Mouse (Mus musculus) stomach, postnatal 0 days (tissue): ENCODE results near the gene Ttc26. TPM values are rescaled to one million over a fixed set of nuclear protein-coding genes. Genes with fewer than 3 reads are reported as not detected.

Experiments used
- ATAC-seq: fragments of 200-750 bp; cut with Nextera tagmentation; 2 replicates; pipeline ENCODE4 v1.8.0; 2017; ENCODE audit not compliant: low FRiP score, low TSS enrichment
- DNase-seq: peaks from one replicate; pipeline ENCODE4 v3.0.0-alpha.2; 2016; ENCODE audit warnings: low spot score
- H3K27ac ChIP-seq: fragments of 300-500 bp; sonication (generic); replicated peaks from 2 replicates; pipeline ENCODE4 v1.5.1; 2014; ENCODE audit warnings: mild to moderate bottlenecking, control low read depth
- H3K27me3 ChIP-seq: fragments of 300-500 bp; sonication (generic); 2 replicates; pipeline ENCODE4 v1.6.1; 2014; ENCODE audit warnings: low read length; ENCODE audit not compliant: control insufficient read depth, insufficient read depth
- H3K36me3 ChIP-seq: fragments of 300-500 bp; sonication (generic); 2 replicates; pipeline ENCODE4 v1.6.1; 2014; ENCODE audit warnings: low read length, mixed read lengths; ENCODE audit not compliant: control insufficient read depth, insufficient read depth
- H3K4me1 ChIP-seq: fragments of 300-500 bp; sonication (generic); replicated peaks from 2 replicates; pipeline ENCODE4 v1.6.1; 2014; ENCODE audit warnings: antibody characterized with exemption; ENCODE audit not compliant: control insufficient read depth, insufficient read depth
- H3K4me2 ChIP-seq: fragments of 300-500 bp; sonication (generic); replicated peaks from 2 replicates; pipeline ENCODE4 v1.6.1; 2014; ENCODE audit warnings: low read depth, mild to moderate bottlenecking, control low read depth, moderate library complexity
- H3K4me3 ChIP-seq: fragments of 300-500 bp; sonication (generic); 2 replicates; pipeline ENCODE4 v1.5.1; 2014; ENCODE audit warnings: low read depth, low read length, control low read depth
- H3K9ac ChIP-seq: fragments of 300-500 bp; sonication (generic); 2 replicates; pipeline ENCODE4 v1.6.1; 2014; ENCODE audit warnings: mild to moderate bottlenecking, low read length, control low read depth, mixed read lengths
- H3K9me3 ChIP-seq: fragments of 300-500 bp; sonication (generic); 2 replicates; pipeline ENCODE4 v1.6.1; 2016; ENCODE audit warnings: low read length; ENCODE audit not compliant: control insufficient read depth
- CTCF ChIP-seq: IDR thresholded peaks from 2 replicates; pipeline ENCODE4 v1.5.1; 2016; ENCODE audit warnings: antibody characterized with exemption, low read depth, mild to moderate bottlenecking, moderate library complexity
- EP300 ChIP-seq: optimal IDR thresholded peaks from 2 replicates; pipeline ENCODE3; 2016; ENCODE audit warnings: antibody characterized with exemption
- WGBS: fragments of 180-500 bp; shearing (Covaris S2); extraction: QIAGEN DNeasy Blood & Tissue Kit; methylation state at CpG from one replicate; pipeline ENCODE4 v1.1.7; 2014; 5-methylcytosine and 5-hydroxymethylcytosine counted together
- polyA plus RNA-seq: library from polyadenylated mRNA; unstranded; fragments of >200 nt; fragmentation: Nextera tagmentation; extraction: Ambion mirVana; gene quantifications from 2 replicates; pipeline ENCODE4 v1.2.1, GENCODE M21; 2015

The Ttc26 gene
- polyA plus RNA-seq, 1 experiment from 2014 or later = 1.5 TPM

GRCm38 (mm10) chr6:38347875-38348274 is 33.4 kb upstream of the Ttc26 start:
- DNase-seq (no peak), ATAC-seq (no peak)
- no peaks in the 10 kb centered on the region for H3K27me3 ChIP-seq
- 62% methylated on average over 5 of the region's 5 CpGs for WGBS
- H3K27ac ChIP-seq = no peak overlapping the region
- H3K4me2 ChIP-seq = no peak overlapping the region
- 0 out of 2 replicates have a peak, but pooled peaks cover 4% of the 10 kb centered on the region for H3K4me1 ChIP-seq
- TF ChIP-seq EP300 (no peak), CTCF (no peak)
- H3K36me3 ChIP-seq = no peaks in the 10 kb centered on the region
- no peak overlapping the region for H3K9ac ChIP-seq
- no peaks in the 10 kb centered on the region for H3K9me3 ChIP-seq
- no peak overlapping the region for H3K4me3 ChIP-seq

- 85% methylated on average over 6 of the region's 6 CpGs for WGBS
- DNase-seq (no peak), ATAC-seq (no peak)
- H3K4me3 ChIP-seq = no peak overlapping the region
- H3K9ac ChIP-seq = no peak overlapping the region
- H3K4me1 ChIP-seq = 0 out of 2 replicates have a peak, but pooled peaks cover 6% of the 10 kb centered on the region
- no peak overlapping the region for H3K27ac ChIP-seq
- TF ChIP-seq CTCF (no peak), EP300 (no peak)
- no peaks in the 10 kb centered on the region for H3K36me3 ChIP-seq
- no peaks in the 10 kb centered on the region for H3K9me3 ChIP-seq
- no peak overlapping the region for H3K4me2 ChIP-seq
- no peaks in the 10 kb centered on the region for H3K27me3 ChIP-seq
Observed at GRCm38 (mm10) chr6:38348811-38349453, 32.3 kb upstream of the Ttc26 start.

GRCm38 (mm10) chr6:38349806-38350205 is 31.5 kb upstream of the Ttc26 start:
- no peak for ATAC-seq
- no peak overlapping the region for H3K4me3 ChIP-seq
- no peak for DNase-seq

GRCm38 (mm10) chr6:38351930-38352329 is 29.3 kb upstream of the Ttc26 start:
- H3K4me2 ChIP-seq = no peak overlapping the region
- ATAC-seq (no peak), DNase-seq (no peak)
- H3K4me3 ChIP-seq = no peak overlapping the region
- H3K9ac ChIP-seq = no peak overlapping the region
- no peak for TF ChIP-seq EP300
- no peak for TF ChIP-seq CTCF
- H3K27ac ChIP-seq = no peak overlapping the region
- H3K4me1 ChIP-seq = 0 out of 2 replicates have a peak, but pooled peaks cover 6% of the 10 kb centered on the region
- whole genome bisulfite sequencing = 77% methylated on average over 4 of the region's 4 CpGs
- no peaks in the 10 kb centered on the region for H3K27me3 ChIP-seq
- H3K9me3 ChIP-seq = no peaks in the 10 kb centered on the region
- H3K36me3 ChIP-seq = no peaks in the 10 kb centered on the region

More at GRCm38 (mm10) chr6:38349806-38350205, 31.5 kb upstream of the Ttc26 start:
- Histone ChIP-seq H3K4me2 (no peak overlapping the region), H3K9me3 (no peaks in the 10 kb centered on the region), H3K27ac (no peak overlapping the region), H3K36me3 (no peaks in the 10 kb centered on the region), H3K27me3 (no peaks in the 10 kb centered on the region), H3K9ac (no peak overlapping the region), H3K4me1 (0 out of 2 replicates have a peak, but pooled peaks cover 6% of the 10 kb centered on the region)
- TF ChIP-seq EP300 (no peak), CTCF (no peak)
- 67% methylated on average over 9 of the region's 9 CpGs for WGBS

- Histone ChIP-seq H3K27me3 (no peaks in the 10 kb centered on the region), H3K36me3 (no peaks in the 10 kb centered on the region), H3K4me3 (peak overlapping the region; percentile 68), H3K9me3 (no peaks in the 10 kb centered on the region), H3K4me1 (0 out of 2 replicates have a peak, but pooled peaks cover 6% of the 10 kb centered on the region), H3K27ac (peak overlapping the region; percentile 35; the same call in 1 of the 2 replicates), H3K4me2 (peak overlapping the region; percentile 76), H3K9ac (no peak overlapping the region)
- ATAC-seq (no peak), DNase-seq (no peak)
- no peak for TF ChIP-seq CTCF
- no peak for TF ChIP-seq EP300
- WGBS = 52% methylated on average over 10 of the region's 10 CpGs
Observed at GRCm38 (mm10) chr6:38352451-38352850, 28.8 kb upstream of the Ttc26 start.

- no peak for TF ChIP-seq EP300
- no peak for TF ChIP-seq CTCF
- peak overlapping the region; percentile 68 for H3K4me3 ChIP-seq
- ATAC-seq (no peak), DNase-seq (no peak)
- H3K9me3 ChIP-seq = no peaks in the 10 kb centered on the region
- H3K4me2 ChIP-seq = peak overlapping the region; percentile 76
- 0 out of 2 replicates have a peak, but pooled peaks cover 6% of the 10 kb centered on the region for H3K4me1 ChIP-seq
- H3K27ac ChIP-seq = no peak overlapping the region
- H3K36me3 ChIP-seq = no peaks in the 10 kb centered on the region
- H3K9ac ChIP-seq = peak overlapping the region; percentile 79
- H3K27me3 ChIP-seq = no peaks in the 10 kb centered on the region
- 18% methylated on average over 13 of the region's 13 CpGs for WGBS
Observed at GRCm38 (mm10) chr6:38353181-38353580, 28.1 kb upstream of the Ttc26 start.
